In the genomic region with DNA sequence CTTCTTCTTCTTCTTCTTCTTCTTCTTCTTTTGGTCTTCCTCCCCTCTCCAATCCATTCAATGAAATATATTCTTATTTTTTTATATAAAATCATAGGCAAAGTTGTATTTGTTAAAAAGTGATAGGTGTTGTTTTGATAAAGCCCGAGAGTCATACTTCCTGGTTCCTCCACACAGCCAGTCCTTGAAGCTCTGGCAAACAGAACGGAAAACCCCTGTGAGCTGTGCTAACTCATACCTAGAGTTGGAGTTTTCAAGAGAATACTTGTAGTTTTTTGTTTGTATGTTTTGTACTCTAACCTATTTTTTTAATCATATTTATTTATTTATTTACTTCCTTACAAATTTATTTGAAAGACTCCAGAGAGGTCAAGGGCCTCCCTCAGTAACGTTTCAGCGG, we compare ENCODE assay signal across 23 mouse cellular contexts. TPM values are rescaled to one million over a fixed set of nuclear protein-coding genes. Genes with fewer than 3 reads are reported as not detected.
DNase-seq lines count a peak whose midpoint lies in the region; TF ChIP-seq lines count a peak whose summit lies in the region.
"Had no signal": no experiment of that assay in that cellular context is flagged by ENCODE, and none has a peak within 500 bp of the region (broad histone marks: within the 10 kb centered on the region; RNA-seq: fewer than 3 reads in every experiment).

No protein-coding gene starts in this region.

- H3K4me1 ChIP-seq in CH12.LX (ENCODE audit: control insufficient read depth in 1 of 2, insufficient read depth in 2 of 2), result peaks cover 9 to 55% of the 10 kb centered on the region in 2 experiments; a peak in 3 of 4 replicates

- H3K4me2 ChIP-seq in CH12.LX (ENCODE audit: insufficient read depth, low read depth, poor library complexity, severe bottlenecking), result no peak overlapping the region

- no peak for TF ChIP-seq POLR2A in CH12.LX (IDR thresholded peaks at IDR 0.05; ENCODE audit: low read depth, low read length)

- in situ Hi-C loops in CH12.LX (cut with MboI; ENCODE audit: low pct_ligation_motif_present, low pct_unique_long_range_greater_than_20kb, low sequenced_read_pairs), result loop anchor here (5.0 kb wide), 2 partner anchors 120 to 280 kb away; no protein-coding TSS in a partner anchor

- peak; percentile 47 for DNase-seq in CH12.LX (ENCODE audit: extremely low read depth)
- DNase-seq in spleen, postnatal 36 days (ENCODE audit: low spot score in 2 of 2), result no peak
- DNase-seq: adrenal gland, adult 2 months; adrenal gland, adult 8-10 months; adrenal gland, postnatal 10 days; adrenal gland, postnatal 14 days; adrenal gland, postnatal 25 days; adrenal gland, postnatal 36 days; B cell, adult 2 months; cerebellum, adult 11 months; cerebellum, adult 11-12 months; cerebellum, adult 18-20 months; cerebellum, adult 2 months; cerebellum, adult 8-10 months had no signal

- H3K9ac ChIP-seq in CH12.LX (ENCODE audit: insufficient read depth, low read depth), result no peak overlapping the region

- TF ChIP-seq CTCF in CH12.LX (conservative IDR thresholded peaks at IDR 0.05 in 1 of 2, IDR thresholded peaks at IDR 0.05 in 1 of 2; ENCODE audit: low read depth in 2 of 2, low read length in 2 of 2), result no peak

- no peaks in the 10 kb centered on the region for H3K9me3 ChIP-seq in CH12.LX (replicated peaks; ENCODE audit: low read length)
- H3K9me3 ChIP-seq: G1E had no signal

- no peaks in the 10 kb centered on the region for H3K79me2 ChIP-seq in CH12.LX (replicated peaks; ENCODE audit: control insufficient read depth, extremely low read depth, insufficient read depth, poor library complexity, severe bottlenecking)

- dilution Hi-C loops in CH12.LX (cut with MboI; ENCODE audit: extremely low pct_ligation_motif_present, extremely low pct_unique_long_range_greater_than_20kb, low sequenced_read_pairs), result no loop called here

- no peak overlapping the region for H3K27ac ChIP-seq in CH12.LX (ENCODE audit: insufficient read depth, low read depth)

- no peaks in the 10 kb centered on the region for H3K27me3 ChIP-seq in CH12.LX (replicated peaks)

- H3K4me3 ChIP-seq in CH12.LX (replicated peaks in 1 of 3; ENCODE audit: low read depth in 2 of 3, low read length in 2 of 3, poor library complexity in 1 of 3), result no peak overlapping the region

- peak; percentile 73 for TF ChIP-seq EP300 in CH12.LX (IDR thresholded peaks at IDR 0.05; ENCODE audit: low read length)

- TF ChIP-seq RAD21 in CH12.LX (IDR thresholded peaks at IDR 0.05; ENCODE audit: low read depth, low read length), result no peak

- no peaks in the 10 kb centered on the region for H3K36me3 ChIP-seq in CH12.LX (replicated peaks in 1 of 2; ENCODE audit: control insufficient read depth in 1 of 2, insufficient read depth in 1 of 2, low read length in 1 of 2)
- H3K36me3 ChIP-seq: G1E had no signal

TF ChIP-seq in CH12.LX, 34 proteins besides CTCF, POLR2A, EP300 and RAD21:
- TF ChIP-seq PAX5 (IDR thresholded peaks at IDR 0.05; ENCODE audit: low read length) (no peak), JUND (conservative IDR thresholded peaks at IDR 0.05; ENCODE audit: low read depth, low read length) (peak; percentile 77), IRF4 (IDR thresholded peaks at IDR 0.05; ENCODE audit: low read depth, low read length) (peak; percentile 93), JUN (IDR thresholded peaks at IDR 0.05; ENCODE audit: insufficient read depth, low read depth, low read length) (peak; percentile 58), ELF1 (IDR thresholded peaks at IDR 0.05; ENCODE audit: low read depth, low read length) (peak; percentile 80), KAT2A (IDR thresholded peaks at IDR 0.05; ENCODE audit: insufficient replicate concordance, low read length) (no peak)

RNA-seq across cellular contexts. Expression of gene Qrfpr, which starts 9.4 kb away (rescaled TPM):
- not detected in 2 replicates for total RNA-seq in CH12.LX (2012; rRNA removed)
- not detected in 2 replicates for total RNA-seq in CH12.LX (2014; rRNA removed)
- not detected in 2 replicates for polyA plus RNA-seq in CH12.LX (2012; ENCODE audit: insufficient read length, low read depth)
- total RNA-seq: adrenal gland, adult 18-20 months; adrenal gland, adult 2 months; adrenal gland, adult 8-10 months; adrenal gland, postnatal 10 days; adrenal gland, postnatal 14 days; adrenal gland, postnatal 25 days; adrenal gland, postnatal 36 days; adrenal gland, postnatal 4 days; ES-E14; MEL had no signal
- polyA plus RNA-seq: activated CD4-positive, CD25-positive, alpha-beta regulatory T cell, adult 4 months; adrenal gland, adult 2 months; C2C12; CD4-positive, CD25-positive, alpha-beta regulatory T cell, adult 4 months; G1E; Patski had no signal
